Mouse (Mus musculus) activated CD4-positive, CD25-positive, alpha-beta regulatory T cell, adult 4 months (primary cell): ENCODE measurements around the gene Grin1. TPM values are rescaled to one million over a fixed set of nuclear protein-coding genes. Genes with fewer than 3 reads are reported as not detected.
"Not testable (repeated sequence)": the region's sequence is repeated elsewhere in the genome, so short reads cannot be mapped to it uniquely, and the experiment has no call there.

Experiments used
- ATAC-seq: one replicate; pipeline ENCODE4 v1.8.0; 2017
- polyA plus RNA-seq, 2 experiments: library from polyadenylated mRNA; unstranded; fragments of 100-300 nt; shearing (Covaris generic); gene quantifications; one replicate each; pipeline ENCODE4 v1.2.1; 2017

Gene Grin1
- polyA plus RNA-seq, 2 experiments from 2014 or later: not detected

DNA sequence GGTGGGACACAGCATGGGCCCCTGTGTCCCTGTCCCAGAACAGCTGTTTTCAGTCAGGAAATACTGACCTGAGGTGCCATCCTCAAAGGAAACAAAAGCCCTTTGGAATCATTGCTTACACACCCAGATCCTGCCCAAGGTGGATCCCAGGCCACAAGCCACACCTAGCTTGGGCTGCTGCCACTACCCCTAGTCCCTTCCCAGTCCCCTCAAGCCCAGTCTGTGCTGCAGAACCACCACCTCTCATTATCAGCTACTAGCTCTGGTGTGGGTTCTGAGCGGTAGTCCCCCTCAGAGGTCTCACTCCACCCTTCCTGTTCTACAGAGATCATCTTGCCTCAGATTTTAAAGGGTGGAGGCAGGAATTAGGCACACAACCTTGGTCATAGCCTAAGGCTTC lies 32.7 kb downstream of the Grin1 start:
- ATAC-seq: no peak

DNA sequence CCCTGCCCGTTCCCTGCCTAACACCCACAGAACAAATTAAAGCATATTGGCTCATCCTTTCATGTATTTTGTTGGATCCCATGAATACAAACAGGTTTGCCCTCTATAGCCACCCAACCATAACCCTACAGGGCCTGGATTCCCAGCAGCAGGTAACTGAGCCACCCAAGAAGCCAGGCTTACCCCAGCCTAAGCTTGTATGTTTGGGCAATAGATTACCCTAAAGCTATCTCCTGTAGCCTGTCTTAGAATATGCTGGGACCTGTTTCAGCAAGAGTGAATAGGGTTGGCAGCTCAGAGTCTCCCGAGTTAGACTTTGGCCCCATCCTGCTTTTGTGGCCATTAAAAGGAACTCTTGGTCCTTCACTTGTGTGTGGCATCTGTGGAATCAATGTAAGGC lies 33.4 kb downstream of the Grin1 start:
- ATAC-seq: no peak

DNA sequence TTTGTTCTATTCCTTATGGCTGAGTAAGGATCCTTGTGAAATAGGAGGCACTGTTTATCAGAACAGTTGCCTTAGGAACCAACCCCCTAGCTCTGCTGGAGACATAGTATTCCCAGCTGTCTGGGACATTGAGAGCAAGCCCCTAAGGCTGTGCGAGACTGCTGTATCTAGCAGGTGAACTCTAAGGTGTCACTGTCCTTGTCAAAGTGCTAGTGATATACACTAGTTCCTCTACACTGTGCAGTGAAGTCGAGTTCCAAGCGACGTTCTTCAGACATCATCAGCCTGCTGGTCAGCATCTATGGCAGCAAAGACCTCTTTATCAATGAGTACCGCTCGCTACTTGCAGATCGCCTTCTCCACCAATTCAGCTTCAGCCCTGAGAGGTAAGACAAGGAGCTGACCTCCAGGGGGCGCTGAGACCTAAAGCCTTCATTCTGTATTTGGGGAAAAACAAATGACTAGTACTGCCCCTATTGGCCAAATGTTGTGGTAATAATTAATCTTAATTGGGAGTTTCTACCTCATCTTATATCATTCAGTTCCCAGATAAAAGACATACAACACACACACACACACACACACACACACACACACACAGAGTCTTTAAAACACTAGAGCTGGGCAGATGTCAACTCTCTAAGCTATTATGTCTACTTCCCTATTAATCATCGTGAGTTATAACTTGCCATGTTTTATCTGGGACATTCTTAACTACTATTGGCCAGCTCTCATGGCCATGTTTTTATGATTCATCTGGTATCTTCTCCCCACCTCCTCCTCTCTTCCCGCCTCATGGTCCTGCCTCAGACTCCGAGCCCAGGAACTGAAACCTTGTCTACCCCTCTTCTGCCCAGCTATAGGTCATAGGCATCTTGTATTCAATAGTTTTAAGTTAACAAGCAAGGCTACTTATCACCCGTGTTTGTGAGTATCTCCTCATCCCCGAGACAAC lies 39.8 kb downstream of the Grin1 start:
- no peak for ATAC-seq

DNA sequence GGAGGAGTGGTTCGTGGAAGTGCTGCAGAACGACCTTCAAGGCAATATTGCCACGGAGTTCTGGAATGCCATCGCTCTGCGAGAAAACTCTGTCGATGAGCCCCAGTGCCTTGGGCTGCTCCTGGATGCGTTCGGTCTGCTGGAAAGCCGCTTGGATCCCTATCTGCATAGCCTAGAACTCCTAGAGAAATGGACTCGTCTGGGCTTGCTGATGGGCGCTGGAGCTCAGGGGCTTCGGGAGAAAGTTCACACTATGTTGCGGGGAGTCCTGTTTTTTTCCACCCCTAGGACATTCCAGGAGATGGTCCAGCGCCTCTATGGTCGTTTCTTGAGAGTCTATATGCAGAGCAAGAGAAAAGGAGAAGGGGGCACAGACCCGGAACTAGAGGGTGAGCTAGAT lies 46.0 kb downstream of the Grin1 start:
- no peak for ATAC-seq

DNA sequence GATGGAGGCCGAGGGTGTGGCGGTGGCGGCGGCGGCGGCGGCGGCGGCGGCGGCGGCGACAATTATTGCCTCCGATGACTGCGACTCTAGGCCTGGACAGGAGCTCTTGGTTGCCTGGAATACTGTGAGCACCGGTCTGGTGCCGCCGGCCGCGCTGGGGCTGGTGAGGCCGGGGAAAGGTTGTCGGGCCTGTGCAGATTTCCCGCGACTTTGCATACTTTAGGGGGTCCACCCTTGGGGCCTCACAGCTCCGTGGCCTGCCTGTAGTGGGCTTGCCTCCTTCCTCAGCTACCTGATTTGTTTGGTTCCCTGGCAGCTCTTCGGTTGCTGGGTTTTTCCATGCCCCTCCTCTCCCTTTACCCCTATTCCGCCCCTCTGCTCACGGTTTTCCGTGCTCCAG lies 46.5 kb downstream of the Grin1 start:
- ATAC-seq: no peak

DNA sequence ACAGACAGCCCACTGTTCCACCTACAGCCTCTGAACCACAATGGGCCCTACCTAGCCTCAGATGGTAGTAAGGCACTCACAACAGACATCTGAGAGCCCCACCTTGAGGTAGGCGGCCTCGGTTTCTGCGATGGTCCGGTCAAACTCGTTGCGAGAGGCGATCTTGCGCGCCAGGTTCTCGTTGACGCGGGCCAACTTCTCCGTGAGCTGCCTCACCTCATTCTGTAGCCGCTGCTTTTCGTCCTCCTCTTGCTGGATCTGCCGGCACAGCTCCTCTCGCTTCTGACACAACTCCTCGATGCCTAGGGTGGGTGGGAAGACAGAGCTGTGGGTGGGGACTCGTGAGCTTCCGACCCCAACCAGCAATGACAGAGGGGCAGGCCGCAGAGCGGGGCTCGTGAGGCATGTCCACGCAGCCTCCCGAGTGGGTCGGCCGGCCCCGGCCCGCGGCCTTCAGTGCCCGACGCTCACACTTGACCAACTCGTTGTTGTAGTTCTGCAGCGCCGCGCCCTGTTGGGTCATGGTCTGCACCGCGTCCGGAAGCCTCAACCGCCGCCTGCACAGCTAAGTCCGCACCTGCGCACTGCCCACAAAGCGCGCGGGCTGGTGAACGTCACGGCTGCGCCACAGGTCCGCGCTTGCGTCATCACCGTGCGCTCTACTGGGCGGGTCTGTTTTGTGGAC lies 47.0 kb downstream of the Grin1 start, which contains the start of the genes Ssna1 and Anapc2:
Gene Ssna1 (minus strand): TSS at position 612 of the 685 bp plus-strand sequence.
Gene Anapc2 (plus strand): TSS at position 652 of the 685 bp plus-strand sequence.
- ATAC-seq: peak; percentile 92

DNA sequence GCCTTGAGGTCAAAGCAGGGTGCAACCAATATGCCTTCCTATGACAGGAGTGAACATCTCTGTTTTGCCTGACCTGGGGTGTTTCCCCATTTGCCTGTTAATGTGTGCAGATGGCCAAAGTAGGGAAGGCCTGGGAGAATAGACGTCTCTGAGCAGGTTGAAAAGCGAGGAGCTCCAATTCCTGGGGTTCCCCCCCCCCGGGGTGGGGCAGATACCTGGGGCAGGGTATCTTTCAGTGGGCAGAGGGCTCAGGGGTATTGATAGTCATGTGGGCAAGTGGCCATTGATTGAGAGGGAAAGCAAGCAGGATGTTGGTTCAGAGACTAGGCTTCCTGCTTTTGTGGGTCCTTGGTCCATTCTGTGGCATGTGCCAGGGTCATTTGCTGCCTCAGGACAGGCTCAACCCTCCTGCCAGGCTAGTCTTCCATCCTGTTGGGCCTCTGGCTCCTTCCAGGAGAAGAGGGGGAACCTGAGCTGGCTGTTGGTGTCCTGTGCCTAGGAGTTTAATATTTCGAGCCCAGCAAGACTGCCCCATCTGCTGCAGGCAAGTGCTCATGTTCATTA lies 51.2 kb downstream of the Grin1 start:
- ATAC-seq: no peak

DNA sequence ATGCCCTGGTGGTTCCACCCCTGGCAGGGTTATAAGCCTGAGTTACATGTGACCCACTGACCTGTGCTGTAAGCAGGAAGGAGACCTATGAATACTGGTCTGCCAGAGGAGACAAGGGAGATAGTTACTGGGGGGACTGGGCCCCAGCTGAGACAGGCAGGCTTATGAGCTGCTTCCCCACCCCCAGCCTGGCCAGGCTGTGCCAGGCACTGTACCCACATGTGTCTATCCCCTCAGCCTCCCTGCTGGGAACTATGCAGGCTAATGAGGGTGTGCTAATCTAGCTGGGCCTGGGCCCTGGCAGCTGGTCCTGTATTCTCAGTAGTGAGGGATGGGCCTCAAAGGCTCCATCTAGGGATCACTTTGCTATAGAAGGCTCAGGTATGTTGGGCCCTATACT lies 51.7 kb downstream of the Grin1 start:
- no peak for ATAC-seq

DNA sequence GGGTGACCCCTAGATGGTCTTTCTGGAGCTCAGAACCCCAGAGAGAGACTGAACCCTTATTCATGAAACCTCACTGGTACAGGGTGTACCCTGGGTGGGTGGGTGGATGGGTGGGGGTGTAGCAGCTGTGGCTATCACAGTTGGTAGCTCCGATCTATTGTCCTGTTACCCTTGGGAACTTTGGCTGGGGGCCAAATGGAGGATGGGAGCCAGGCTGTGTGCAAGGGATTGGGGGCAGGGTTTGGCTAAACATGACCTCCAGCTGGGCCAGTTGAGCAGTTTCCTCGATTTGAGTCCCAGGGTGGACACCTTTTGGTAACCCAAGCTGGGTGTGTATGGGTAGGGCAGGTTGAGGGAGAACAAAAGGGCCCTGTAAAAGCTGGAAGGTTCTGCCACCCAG lies 52.3 kb downstream of the Grin1 start:
- ATAC-seq: no peak

DNA sequence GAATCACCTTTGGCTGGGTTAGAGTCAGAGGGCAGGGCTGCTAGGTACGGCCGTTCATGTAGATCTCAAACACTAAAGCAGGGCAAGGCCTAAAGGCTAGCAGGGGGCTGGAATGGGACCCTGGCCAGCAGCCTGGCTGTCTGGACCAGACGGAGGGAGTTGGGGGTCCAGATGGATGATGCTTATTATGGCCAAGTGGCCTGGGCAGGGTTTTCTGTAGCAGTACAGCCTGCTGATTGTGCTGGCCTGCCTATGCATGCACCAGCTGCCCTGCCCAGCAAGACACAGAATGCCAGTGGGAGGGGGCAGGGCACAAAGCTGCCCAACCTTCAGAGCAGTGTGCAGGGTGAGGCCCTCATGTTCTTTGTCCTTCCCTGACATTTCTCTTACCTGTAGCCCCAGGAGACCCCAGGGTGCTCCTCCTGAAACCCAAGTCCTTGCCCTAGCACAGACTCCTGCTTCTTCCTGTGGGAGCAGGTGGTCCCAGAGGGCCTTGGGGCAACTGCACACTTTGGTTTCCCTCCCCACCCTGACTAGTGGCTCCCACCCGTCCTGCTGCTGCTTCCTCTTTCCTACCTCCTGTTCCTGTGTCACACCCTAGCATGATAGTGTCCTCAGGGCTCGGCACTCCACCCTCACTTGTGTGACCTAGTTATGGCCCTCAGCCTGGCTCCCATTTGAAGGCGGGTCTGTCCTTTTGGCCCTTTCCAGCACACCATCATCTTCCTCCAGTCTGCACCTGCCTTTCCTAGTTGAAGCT lies 52.9 kb downstream of the Grin1 start:
- no peak for ATAC-seq

DNA sequence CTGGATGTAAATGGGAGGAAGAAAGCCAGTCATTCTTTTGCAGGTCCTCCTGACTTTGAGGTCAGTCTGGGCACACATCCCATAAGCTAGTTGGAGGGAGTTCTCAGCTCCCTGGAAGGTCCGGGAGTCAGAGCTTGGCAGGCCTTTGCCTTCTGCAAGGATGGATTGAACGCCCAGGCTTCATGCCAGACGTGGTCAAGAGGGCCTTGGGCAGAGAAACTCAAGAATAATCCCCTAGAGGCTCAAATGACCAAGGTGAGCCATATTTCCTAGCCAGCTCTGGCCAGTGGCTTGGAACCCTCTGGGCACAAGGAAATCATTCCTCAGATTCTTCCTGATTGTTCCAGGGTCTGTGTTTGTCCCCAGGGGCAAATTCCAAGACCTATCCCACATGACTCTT lies 54.1 kb downstream of the Grin1 start:
- no peak for ATAC-seq

DNA sequence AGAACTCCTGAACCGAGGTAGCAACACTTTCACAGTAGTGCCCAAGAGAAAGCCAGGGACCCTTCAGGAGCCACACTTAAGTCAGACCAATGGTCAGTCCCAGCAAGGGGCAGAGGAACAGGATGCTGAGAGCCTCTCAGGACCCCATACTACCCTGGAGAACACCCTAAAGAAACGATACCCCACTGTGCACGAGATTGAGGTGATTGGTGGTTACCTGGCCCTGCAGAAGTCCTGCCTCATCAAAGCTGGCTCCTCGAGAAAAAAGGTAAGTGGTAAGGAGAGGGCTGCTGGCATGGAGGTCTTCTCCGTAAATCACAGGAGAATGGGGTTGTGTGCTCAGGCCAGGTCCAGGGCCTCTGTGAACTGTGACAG lies 54.7 kb downstream of the Grin1 start:
- no peak for ATAC-seq

DNA sequence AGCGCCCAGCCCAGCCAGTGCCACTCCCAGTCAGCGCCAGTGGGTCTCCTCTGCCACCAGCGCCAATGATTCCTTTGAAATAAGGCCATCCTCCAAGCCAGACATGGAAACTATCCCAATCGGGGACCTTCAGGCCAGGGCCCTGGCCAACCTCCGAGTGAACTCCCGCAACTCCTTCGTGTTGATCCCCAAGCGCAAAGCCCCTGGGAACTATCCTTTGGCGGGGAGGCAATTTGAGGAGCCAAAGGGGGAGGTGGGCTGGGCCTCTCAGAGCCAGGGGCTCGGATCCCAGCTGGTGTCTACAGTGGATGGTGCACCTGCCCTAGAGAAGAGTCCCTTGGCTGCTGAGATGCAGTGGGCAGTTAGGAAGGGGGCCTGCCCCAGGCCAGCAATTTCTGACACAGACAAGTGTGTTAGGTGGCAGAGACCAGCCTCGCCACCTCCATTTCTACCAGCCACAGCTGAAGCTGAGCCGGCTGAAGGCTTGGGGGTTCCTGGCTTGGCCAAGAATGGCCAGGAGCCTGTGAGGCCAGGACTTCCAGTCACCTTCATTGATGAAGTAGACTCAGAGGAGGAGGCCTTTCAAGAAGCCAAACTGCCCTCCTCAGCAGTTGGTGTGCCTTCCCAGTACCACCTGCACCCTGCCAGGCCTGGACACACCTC lies 55.2 kb downstream of the Grin1 start:
- no peak for ATAC-seq

DNA sequence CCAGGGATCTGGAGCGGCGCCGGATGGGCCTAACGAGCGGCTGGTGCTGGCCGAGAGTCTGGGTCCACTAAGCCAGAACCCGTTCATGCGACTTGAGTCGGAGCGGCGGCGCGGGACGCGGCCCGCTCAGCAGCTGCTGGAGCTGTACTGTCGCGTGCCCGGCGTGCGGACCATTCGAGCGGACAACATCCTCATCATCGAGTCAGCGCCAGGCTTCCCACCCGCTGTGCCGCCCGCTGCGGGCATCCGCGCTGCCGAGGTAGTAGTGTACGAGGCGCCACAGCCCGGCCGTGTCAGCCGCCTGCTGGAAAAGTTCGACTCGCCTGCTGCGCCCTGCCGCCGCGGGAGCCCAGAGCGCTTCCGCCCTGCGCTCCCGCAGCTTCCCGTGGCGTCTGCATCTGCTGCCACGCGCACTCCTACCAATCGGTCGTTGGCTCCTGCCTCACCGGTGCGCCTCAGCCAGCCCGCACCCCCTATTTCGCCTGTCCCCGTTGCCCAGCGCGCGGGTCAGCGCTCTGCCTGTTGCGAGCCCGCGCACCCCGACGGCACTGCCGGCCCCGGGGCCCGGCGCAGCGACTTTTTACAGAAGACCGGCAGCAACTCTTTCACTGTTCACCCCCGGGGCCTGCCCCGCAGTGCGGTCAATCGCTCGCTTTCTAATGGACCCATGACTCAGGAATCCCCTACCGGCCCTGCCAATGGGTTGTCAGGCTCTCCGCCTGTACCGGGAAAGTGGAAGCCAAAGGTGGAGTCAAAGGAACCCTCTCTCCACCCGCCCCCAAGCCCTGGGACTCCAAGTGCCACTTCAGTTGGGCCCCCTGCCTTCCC lies 56.0 kb downstream of the Grin1 start:
- ATAC-seq: peak; percentile 40

DNA sequence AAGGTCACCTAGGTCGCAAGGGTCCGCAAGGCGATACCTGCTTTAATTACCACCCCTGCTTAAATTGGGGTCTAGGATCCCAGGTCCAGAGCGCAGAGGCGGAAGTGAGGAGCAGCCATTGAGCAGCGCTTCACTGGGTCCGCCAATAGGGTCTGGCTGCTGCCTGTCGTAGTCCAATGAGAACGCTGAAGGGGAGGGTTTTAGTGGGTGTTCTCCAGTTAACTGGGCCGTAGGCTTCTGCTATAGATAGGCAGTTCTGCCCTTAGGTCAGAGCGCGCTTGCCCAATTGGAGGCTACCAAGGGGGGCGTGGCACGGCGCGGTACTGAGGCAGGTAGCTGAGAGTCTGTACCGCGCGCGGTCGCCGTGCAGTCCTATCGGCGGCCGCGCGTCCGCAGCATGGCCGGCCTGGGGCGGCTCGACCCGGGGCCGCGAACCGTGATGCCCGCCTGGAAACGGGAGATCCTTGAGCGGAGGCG lies 56.7 kb downstream of the Grin1 start, which contains the start of gene Tprn:
Gene Tprn (plus strand): TSS at position 328 of the 477 bp plus-strand sequence.
- peak; percentile 96 for ATAC-seq

DNA sequence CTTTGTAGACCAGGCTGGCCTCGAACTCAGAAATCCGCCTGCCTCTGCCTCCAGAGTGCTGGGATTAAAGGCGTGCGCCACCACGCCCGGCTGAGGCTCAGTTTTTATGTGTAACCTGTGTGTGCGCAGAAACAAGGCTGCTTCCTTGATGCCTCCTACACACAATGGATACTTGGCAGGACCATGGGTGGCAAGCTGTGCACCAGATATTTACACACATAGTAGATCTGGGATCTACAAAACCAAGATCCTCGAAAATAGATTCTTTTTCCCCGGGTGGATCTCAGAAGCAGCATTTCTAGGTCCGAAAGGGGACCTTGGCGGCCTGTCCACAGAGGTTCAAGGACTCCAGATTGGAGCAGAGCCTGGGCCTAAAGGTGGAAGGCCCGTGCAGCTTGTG lies 57.1 kb downstream of the Grin1 start:
- peak; percentile 8 for ATAC-seq

DNA sequence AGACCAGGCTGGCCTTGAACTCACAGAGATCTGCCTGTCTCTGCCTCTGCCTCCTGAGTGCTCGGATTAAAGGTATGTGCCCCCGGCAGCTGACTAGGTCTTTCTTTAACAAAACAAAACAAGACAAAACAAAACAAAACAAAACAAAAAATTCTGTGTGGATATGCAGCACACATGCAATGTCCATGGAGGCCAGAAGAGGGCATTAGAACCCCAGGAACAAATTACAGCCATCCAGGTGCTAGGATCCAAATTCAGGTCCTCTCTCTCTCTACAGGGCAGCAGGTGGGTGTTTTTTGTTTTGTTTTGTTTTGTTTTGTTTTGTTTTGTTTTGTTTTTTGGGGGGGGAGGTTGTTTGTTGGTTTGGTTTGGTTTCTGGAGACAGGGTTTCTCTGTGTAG lies 60.1 kb downstream of the Grin1 start:
- ATAC-seq: no peak

DNA sequence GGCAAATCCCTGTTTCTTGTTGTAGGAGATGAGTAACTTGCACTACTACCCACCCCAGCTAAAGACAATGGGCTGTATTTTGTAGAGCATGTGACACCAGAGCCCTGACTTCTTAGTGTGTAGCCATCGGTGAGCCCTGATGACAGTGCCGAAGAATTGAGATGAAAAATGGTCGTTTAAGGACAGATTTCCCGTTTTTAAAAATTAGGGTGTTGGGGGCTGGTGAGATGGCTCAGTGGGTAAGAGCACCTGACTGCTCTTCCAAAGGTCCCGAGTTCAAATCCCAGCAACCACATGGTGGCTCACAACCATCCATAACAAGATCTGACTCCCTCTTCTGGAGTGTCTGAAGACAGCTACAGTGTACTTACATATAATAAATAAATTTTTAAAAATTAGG lies 61.7 kb downstream of the Grin1 start:
- not testable (repeated sequence) for ATAC-seq

DNA sequence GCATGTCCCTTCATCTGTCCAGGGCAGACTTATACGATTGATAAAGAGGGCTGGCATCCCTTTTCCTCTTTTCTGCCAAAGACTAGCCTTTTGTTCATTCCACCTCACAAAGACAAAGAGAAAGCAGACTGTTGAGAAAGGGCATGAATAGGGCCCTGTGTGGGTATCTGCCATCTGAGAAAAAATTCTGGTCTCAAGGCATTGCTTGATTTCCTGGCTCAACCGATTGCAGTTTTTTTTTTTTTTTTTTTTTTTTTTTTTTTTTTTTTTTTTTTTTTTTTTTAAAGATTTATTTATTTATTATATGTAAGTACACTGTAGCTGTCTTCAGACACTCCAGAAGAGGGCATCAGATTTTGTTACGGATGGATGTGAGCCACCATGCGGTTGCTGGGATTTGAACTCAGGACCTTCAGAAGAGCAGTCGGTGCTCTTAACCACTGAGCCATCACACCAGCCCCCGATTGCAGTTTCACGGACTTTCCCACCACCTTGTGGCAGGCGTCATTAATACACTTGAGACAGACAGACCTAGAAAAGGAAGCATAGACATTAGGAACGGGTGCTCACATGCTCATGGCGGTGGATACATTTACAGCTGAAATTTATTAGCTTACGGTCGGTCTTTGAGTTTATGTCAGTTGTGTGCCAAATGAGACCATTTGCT lies 62.4 kb downstream of the Grin1 start:
- not testable (repeated sequence) for ATAC-seq

DNA sequence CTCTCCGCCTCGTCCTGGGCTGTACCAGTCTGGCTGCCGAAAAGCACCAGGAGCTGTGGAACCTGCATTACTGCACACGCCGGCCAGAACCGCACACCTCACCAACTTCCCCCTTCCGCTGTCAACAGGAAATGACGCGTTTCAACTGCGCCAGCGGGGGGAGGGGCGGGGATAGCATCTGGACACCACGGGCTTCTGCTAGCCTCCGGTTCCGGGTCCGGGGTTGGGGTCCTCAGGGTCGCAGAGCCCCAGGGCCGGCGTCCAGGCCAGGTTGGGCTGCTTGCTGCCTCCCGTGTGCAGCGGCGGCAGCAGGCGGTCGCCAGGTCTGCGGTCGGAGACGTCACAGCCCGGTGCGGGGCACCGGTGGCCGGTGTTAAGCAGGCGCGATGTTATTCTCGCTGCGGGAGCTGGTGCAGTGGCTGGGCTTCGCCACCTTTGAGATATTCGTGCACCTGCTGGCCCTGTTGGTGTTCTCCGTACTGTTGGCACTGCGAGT lies 63.7 kb downstream of the Grin1 start, which contains the start of gene Tmem203:
Gene Tmem203 (plus strand): TSS at position 156 of the 496 bp plus-strand sequence.
- ATAC-seq: peak; percentile 78
